Mouse (Mus musculus): ENCODE measurements around the gene Prpf19. TPM values are rescaled to one million over a fixed set of nuclear protein-coding genes. Genes with fewer than 3 reads are reported as not detected.

Prpf19 gene
- polyA plus RNA-seq, 1 experiment = 146 TPM

GRCm38 (mm10) chr19:10860072-10860497 is 34.9 kb upstream of the Prpf19 start:
- no peak for DNase-seq (ENCODE audit: low read depth in 1 of 2, low spot score in 2 of 2)
- 85% methylated on average over 22 of the region's 22 CpGs for WGBS

DNA sequence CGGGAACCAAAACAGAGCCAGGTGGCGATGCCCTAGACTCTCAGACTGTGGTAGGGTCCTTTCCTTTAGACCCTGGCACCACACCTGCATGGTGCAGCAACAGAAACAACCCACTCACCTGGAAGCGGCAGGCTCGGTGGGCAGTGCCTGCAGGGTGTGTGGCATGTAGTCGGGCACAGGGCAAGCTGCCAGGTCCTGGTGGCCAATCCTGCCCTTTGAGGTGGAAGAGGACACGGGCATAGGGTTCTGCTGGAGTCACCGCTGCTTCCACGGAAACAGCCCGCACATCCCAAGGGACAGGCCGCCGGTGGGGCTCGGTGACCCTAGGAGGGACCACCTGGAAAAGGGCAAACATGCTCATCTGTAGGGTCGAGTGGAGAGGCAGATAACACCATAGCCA is 28.7 kb upstream of the Prpf19 start:
- Histone ChIP-seq H3K27me3 (ENCODE audit: control insufficient read depth, insufficient read depth, low read length) (peaks cover 3% of the 10 kb centered on the region), H3K36me3 (ENCODE audit: control insufficient read depth, insufficient read depth, low read length) (peaks cover under 1% of the 10 kb centered on the region), H3K27ac (ENCODE audit: insufficient read depth, low read length) (no peak overlapping the region), H3K4me3 (ENCODE audit: extremely low read depth, insufficient read depth, insufficient read length) (no peak overlapping the region), H3K4me1 (ENCODE audit: control insufficient read depth, insufficient read depth, insufficient read length) (peaks cover 7% of the 10 kb centered on the region)
- 92% methylated on average over 13 of the region's 13 CpGs for WGBS
- no peak for DNase-seq (ENCODE audit: low read depth in 1 of 2, low spot score in 2 of 2)
- TF ChIP-seq POLR2A (IDR thresholded peaks at IDR 0.05; ENCODE audit: low read depth, low read length) (no peak), CTCF (IDR thresholded peaks at IDR 0.05; ENCODE audit: extremely low read depth, insufficient read depth, insufficient read length, insufficient replicate concordance) (no peak)

More at GRCm38 (mm10) chr19:10860072-10860497, 34.9 kb upstream of the Prpf19 start:
- no peak overlapping the region for H3K4me3 ChIP-seq (ENCODE audit: extremely low read depth, insufficient read depth, insufficient read length)
- TF ChIP-seq CTCF (IDR thresholded peaks at IDR 0.05; ENCODE audit: extremely low read depth, insufficient read depth, insufficient read length, insufficient replicate concordance) (no peak), POLR2A (IDR thresholded peaks at IDR 0.05; ENCODE audit: low read depth, low read length) (no peak)
- no peaks in the 10 kb centered on the region; the same call in 1 of the 2 replicates for H3K4me1 ChIP-seq (ENCODE audit: control insufficient read depth, insufficient read depth, insufficient read length)
- H3K36me3 ChIP-seq (ENCODE audit: control insufficient read depth, insufficient read depth, low read length) = peaks cover 2% of the 10 kb centered on the region; the same call in 1 of the 2 replicates
- no peaks in the 10 kb centered on the region for H3K27me3 ChIP-seq (ENCODE audit: control insufficient read depth, insufficient read depth, low read length)
- no peak overlapping the region for H3K27ac ChIP-seq (ENCODE audit: insufficient read depth, low read length)

- peaks cover 10% of the 10 kb centered on the region for H3K36me3 ChIP-seq (ENCODE audit: control insufficient read depth, insufficient read depth, low read length)
- whole genome bisulfite sequencing = 60% methylated on average over 5 of the region's 5 CpGs
- H3K27ac ChIP-seq (ENCODE audit: insufficient read depth, low read length) = no peak overlapping the region
- DNase-seq (ENCODE audit: low read depth in 1 of 2, low spot score in 2 of 2) = no peak
- H3K27me3 ChIP-seq (ENCODE audit: control insufficient read depth, insufficient read depth, low read length) = peaks cover 3% of the 10 kb centered on the region
- no peak overlapping the region for H3K4me3 ChIP-seq (ENCODE audit: extremely low read depth, insufficient read depth, insufficient read length)
- no peak for TF ChIP-seq POLR2A (IDR thresholded peaks at IDR 0.05; ENCODE audit: low read depth, low read length)
- TF ChIP-seq CTCF (IDR thresholded peaks at IDR 0.05; ENCODE audit: extremely low read depth, insufficient read depth, insufficient read length, insufficient replicate concordance) = no peak
- H3K4me1 ChIP-seq (ENCODE audit: control insufficient read depth, insufficient read depth, insufficient read length) = peaks cover 7% of the 10 kb centered on the region
Measured at GRCm38 (mm10) chr19:10867946-10868622, 26.9 kb upstream of the Prpf19 start.

GRCm38 (mm10) chr19:10868623-10869141 is 26.3 kb upstream of the Prpf19 start:
- Histone ChIP-seq H3K27ac (ENCODE audit: insufficient read depth, low read length) (no peak overlapping the region), H3K27me3 (ENCODE audit: control insufficient read depth, insufficient read depth, low read length) (peaks cover 3% of the 10 kb centered on the region), H3K4me1 (ENCODE audit: control insufficient read depth, insufficient read depth, insufficient read length) (peaks cover 7% of the 10 kb centered on the region), H3K4me3 (ENCODE audit: extremely low read depth, insufficient read depth, insufficient read length) (no peak overlapping the region; the same call in 1 of the 2 replicates), H3K36me3 (ENCODE audit: control insufficient read depth, insufficient read depth, low read length) (peaks cover 16% of the 10 kb centered on the region)
- TF ChIP-seq CTCF (IDR thresholded peaks at IDR 0.05; ENCODE audit: extremely low read depth, insufficient read depth, insufficient read length, insufficient replicate concordance) = no peak
- TF ChIP-seq POLR2A (IDR thresholded peaks at IDR 0.05; ENCODE audit: low read depth, low read length) = no peak
- DNase-seq (ENCODE audit: low read depth in 1 of 2, low spot score in 2 of 2) = no peak
- 9% methylated on average over 17 of the region's 17 CpGs for WGBS

DNA sequence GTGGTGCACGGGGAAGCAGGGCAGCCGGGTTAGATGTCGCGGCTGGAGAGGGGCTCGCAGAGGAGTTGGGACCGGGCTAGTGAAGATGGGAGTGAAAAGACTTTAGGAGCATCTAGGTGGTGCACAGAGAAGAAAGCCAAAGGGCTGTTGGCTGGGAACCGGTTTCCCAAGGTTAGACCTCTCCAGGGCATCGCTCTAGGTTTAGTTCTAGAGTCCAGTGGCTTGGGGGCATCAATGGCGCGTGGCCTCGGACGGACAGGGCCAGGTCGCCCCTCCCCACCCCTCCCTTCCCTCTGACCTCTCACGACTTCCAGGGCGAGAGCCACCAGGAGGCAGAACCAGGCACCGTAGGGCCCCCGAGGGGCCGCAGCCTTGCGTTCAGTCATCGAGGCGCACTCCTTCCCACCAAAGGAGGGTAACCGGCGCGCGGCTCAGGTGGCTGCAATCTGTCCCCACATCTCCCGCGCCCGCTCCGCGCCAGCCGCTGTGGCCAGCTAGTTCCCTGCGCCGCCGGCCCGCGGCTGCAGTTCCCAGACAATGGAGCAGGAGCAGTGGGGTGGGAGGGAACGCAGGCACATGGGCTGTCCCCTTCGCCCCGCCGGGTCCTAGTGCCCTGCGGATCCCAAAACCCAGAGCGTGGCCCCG is 25.7 kb upstream of the Prpf19 start:
- Histone ChIP-seq H3K4me1 (ENCODE audit: control insufficient read depth, insufficient read depth, insufficient read length) (peaks cover 7% of the 10 kb centered on the region), H3K27ac (ENCODE audit: insufficient read depth, low read length) (no peak overlapping the region), H3K27me3 (ENCODE audit: control insufficient read depth, insufficient read depth, low read length) (peaks cover 3% of the 10 kb centered on the region), H3K36me3 (ENCODE audit: control insufficient read depth, insufficient read depth, low read length) (peaks cover 22% of the 10 kb centered on the region), H3K4me3 (ENCODE audit: extremely low read depth, insufficient read depth, insufficient read length) (peak overlapping the region; percentile 50; the same call in 1 of the 2 replicates)
- no peak for DNase-seq (ENCODE audit: low read depth in 1 of 2, low spot score in 2 of 2)
- TF ChIP-seq CTCF (IDR thresholded peaks at IDR 0.05; ENCODE audit: extremely low read depth, insufficient read depth, insufficient read length, insufficient replicate concordance) (no peak), POLR2A (IDR thresholded peaks at IDR 0.05; ENCODE audit: low read depth, low read length) (no peak)
- under 1% methylated on average over 43 of the region's 43 CpGs for WGBS

GRCm38 (mm10) chr19:10869886-10870527 is 25.0 kb upstream of the Prpf19 start, which contains the start of gene Tmem132a:
TSS of gene Tmem132a (minus strand) at chr19:10869940.
- 31% methylated on average over 8 of the region's 8 CpGs for WGBS
- Histone ChIP-seq H3K27ac (ENCODE audit: insufficient read depth, low read length) (no peak within 1 kb of the TSS), H3K36me3 (ENCODE audit: control insufficient read depth, insufficient read depth, low read length) (peaks cover 22% of the 10 kb centered on the region), H3K27me3 (ENCODE audit: control insufficient read depth, insufficient read depth, low read length) (peaks cover 3% of the 10 kb centered on the region), H3K4me3 (ENCODE audit: extremely low read depth, insufficient read depth, insufficient read length) (peak within 1 kb of the TSS; percentile 50; the same call in 1 of the 2 replicates), H3K4me1 (ENCODE audit: control insufficient read depth, insufficient read depth, insufficient read length) (peaks cover 7% of the 10 kb centered on the region)
- no peak for DNase-seq (ENCODE audit: low read depth in 1 of 2, low spot score in 2 of 2)
- TF ChIP-seq POLR2A (IDR thresholded peaks at IDR 0.05; ENCODE audit: low read depth, low read length) = no peak
- TF ChIP-seq CTCF (IDR thresholded peaks at IDR 0.05; ENCODE audit: extremely low read depth, insufficient read depth, insufficient read length, insufficient replicate concordance) = no peak

Measured in spleen, adult 2 months (tissue).